In the genomic region with DNA sequence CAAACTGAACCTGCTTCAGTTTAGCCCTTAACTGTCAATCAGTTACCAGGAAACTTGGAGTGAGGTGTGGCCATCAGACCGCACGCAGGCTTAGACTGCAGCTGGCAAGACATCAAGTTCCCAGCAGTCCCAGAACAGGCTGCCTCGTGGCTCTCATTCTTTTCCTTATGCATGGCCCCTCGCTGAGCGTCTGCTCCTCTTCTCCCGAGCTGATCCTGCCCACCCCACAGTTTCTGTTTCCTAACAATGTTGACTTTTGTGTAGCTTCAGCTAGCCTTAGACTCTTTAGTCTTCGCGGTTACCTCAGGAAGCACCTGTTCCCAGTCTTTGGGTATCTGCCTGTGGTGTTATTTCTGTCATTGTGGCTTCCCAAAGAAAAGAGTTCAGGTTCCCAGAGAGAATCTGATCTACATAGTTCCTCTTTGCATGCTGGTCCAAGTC, we compare ENCODE assay signal across 9 mouse cellular contexts.
DNase-seq lines count a peak whose midpoint lies in the region; ATAC-seq and TF ChIP-seq lines count a peak whose summit lies in the region.
"Had no signal": no experiment of that assay in that cellular context is flagged by ENCODE, and none has a peak within 500 bp of the region (broad histone marks: within the 10 kb centered on the region; RNA-seq: fewer than 3 reads in every experiment).

No protein-coding gene starts in this region.

- H3K4me3 ChIP-seq in liver, postnatal 0 days (ENCODE audit: low read depth, low read length), result no peak overlapping the region
- no peak overlapping the region for H3K4me3 ChIP-seq in liver, embryonic 11.5 days (ENCODE audit: low read depth, low read length)
- H3K4me3 ChIP-seq: heart, embryonic 13.5 days had no signal

- H3K9me3 ChIP-seq in liver, postnatal 0 days (ENCODE audit: low read length), result no peaks in the 10 kb centered on the region
- H3K9me3 ChIP-seq in liver, embryonic 11.5 days (ENCODE audit: control insufficient read depth, low read length), result no peaks in the 10 kb centered on the region
- H3K9me3 ChIP-seq: heart, embryonic 13.5 days had no signal

- intact Hi-C loops in heart, postnatal 14 days (cut with DNase I), result no loop called here

- no peak overlapping the region for H3K4me2 ChIP-seq in liver, postnatal 0 days (ENCODE audit: low read depth, low read length)
- H3K4me2 ChIP-seq in liver, embryonic 11.5 days, result no peak overlapping the region
- H3K4me2 ChIP-seq: heart, embryonic 13.5 days had no signal

- no peaks in the 10 kb centered on the region for H3K36me3 ChIP-seq in liver, postnatal 0 days (replicated peaks; ENCODE audit: insufficient read depth, low read length)
- no peaks in the 10 kb centered on the region for H3K36me3 ChIP-seq in liver, embryonic 11.5 days (ENCODE audit: control insufficient read depth, insufficient read depth, low read length)
- H3K36me3 ChIP-seq: heart, embryonic 13.5 days had no signal

- no peak for TF ChIP-seq EP300 in liver, postnatal 0 days (IDR thresholded peaks at IDR 0.05; ENCODE audit: low read depth)

- H3K4me1 ChIP-seq in liver, postnatal 0 days (ENCODE audit: insufficient read depth), result peaks cover 7% of the 10 kb centered on the region
- H3K4me1 ChIP-seq in liver, embryonic 11.5 days (replicated peaks; ENCODE audit: control insufficient read depth, insufficient read depth, low read length), result no peaks in the 10 kb centered on the region

- no peak overlapping the region for H3K9ac ChIP-seq in liver, postnatal 0 days (replicated peaks)
- no peak overlapping the region for H3K9ac ChIP-seq in liver, embryonic 11.5 days (ENCODE audit: low read depth, low read length)
- H3K9ac ChIP-seq: heart, embryonic 13.5 days had no signal

- ATAC-seq in liver, postnatal 0 days, result peak; percentile 68
- no peak for ATAC-seq in liver, embryonic 11.5 days (replicated peaks; ENCODE audit: low FRiP score)

- no peak overlapping the region for H3K27ac ChIP-seq in liver, postnatal 0 days (ENCODE audit: low read depth)
- H3K27ac ChIP-seq in liver, embryonic 11.5 days (ENCODE audit: low read depth, low read length), result no peak overlapping the region
- H3K27ac ChIP-seq: heart, embryonic 13.5 days had no signal

- H3K27me3 ChIP-seq in liver, postnatal 0 days (ENCODE audit: insufficient read depth, low read length), result no peaks in the 10 kb centered on the region
- no peaks in the 10 kb centered on the region for H3K27me3 ChIP-seq in liver, embryonic 11.5 days (replicated peaks; ENCODE audit: control insufficient read depth, insufficient read depth, low read length)
- H3K27me3 ChIP-seq: heart, embryonic 13.5 days had no signal

- DNase-seq in liver, postnatal 0 days, result peak; percentile 32
- no peak for DNase-seq in liver, embryonic 11.5 days (ENCODE audit: low spot score)
- DNase-seq in heart, postnatal 14 days, result peak; percentile 18 to 46
- DNase-seq in large intestine, adult 2 months (ENCODE audit: low read depth, low spot score), result peak; percentile 84
- peak; percentile 37 for DNase-seq in thymus, postnatal 14 days
- DNase-seq in retina, embryonic 14.5 days (ENCODE audit: low spot score), result no peak
- no peak for DNase-seq in right cerebral cortex, postnatal 10 days (ENCODE audit: low spot score in 2 of 2)
- DNase-seq: midbrain, embryonic 14.5 days had no signal

- no peak for TF ChIP-seq CTCF in liver, postnatal 0 days (IDR thresholded peaks at IDR 0.05; ENCODE audit: low read depth)

- 16% methylated on average over 8 of the region's 8 CpGs for WGBS in liver, postnatal 0 days (ENCODE audit: insufficient replicate concordance)
- WGBS in liver, embryonic 11.5 days, result 32% methylated on average over 8 of the region's 8 CpGs
- 9% methylated on average over 8 of the region's 8 CpGs for WGBS in large intestine, adult 2 months

Comparison
In these comparisons a context has a peak if more than half of its experiments do, and no peak if none do; other contexts are left out.
1. DNase-seq: peak in liver, postnatal 0 days (single experiment), heart, postnatal 14 days (2 of 2), large intestine, adult 2 months (single experiment) and thymus, postnatal 14 days (single experiment); none in liver, embryonic 11.5 days (single experiment), retina, embryonic 14.5 days (single experiment) and right cerebral cortex, postnatal 10 days (0 of 2).